Mouse (Mus musculus) heart, adult 2 months (tissue): Measurements from ENCODE around the gene Sgk1. TPM values are rescaled to one million over a fixed set of nuclear protein-coding genes. Genes with fewer than 3 reads are reported as not detected.

Experiments
- DNase-seq, 2 experiments: peaks; one replicate each; pipeline ENCODE4 v3.0.0; 2021
- H3K27ac ChIP-seq: fragments of 200-600 bp; 2 replicates; pipeline ENCODE4 v1.8.1; 2022
- H3K27me3 ChIP-seq: fragments of 200-500 bp; 2 replicates; pipeline ENCODE4 v1.6.1; 2012; ENCODE audit warnings: mild to moderate bottlenecking, low read length, inconsistent platforms, mixed read lengths; ENCODE audit not compliant: control insufficient read depth, insufficient read depth
- H3K36me3 ChIP-seq: fragments of 200-500 bp; 2 replicates; pipeline ENCODE4 v1.6.1; 2012; ENCODE audit warnings: low read length, inconsistent platforms; ENCODE audit not compliant: control insufficient read depth, insufficient read depth
- H3K4me1 ChIP-seq: fragments of 200-500 bp; 2 replicates; pipeline ENCODE4 v1.6.1; 2011; ENCODE audit warnings: low read length; ENCODE audit not compliant: control insufficient read depth, insufficient read depth
- H3K4me3 ChIP-seq: fragments of 200-600 bp; 2 replicates; pipeline ENCODE4 v1.8.1; 2022
- H3K79me2 ChIP-seq: fragments of 200-500 bp; replicated peaks from 2 replicates; pipeline ENCODE4 v1.6.1; 2012; ENCODE audit warnings: mild to moderate bottlenecking, inconsistent platforms, low read length, moderate library complexity, mixed read lengths; ENCODE audit not compliant: control insufficient read depth, insufficient read depth
- H3K9ac ChIP-seq: fragments of 200-500 bp; 2 replicates; pipeline ENCODE4 v1.6.1; 2012; ENCODE audit warnings: low read depth, mild to moderate bottlenecking, control low read depth, inconsistent platforms, low read length, mixed read lengths
- CTCF ChIP-seq: fragments of 200-600 bp; IDR thresholded peaks from 2 replicates; pipeline ENCODE4 v1.8.1; 2022; ENCODE audit warnings: antibody characterized with exemption, mild to moderate bottlenecking, moderate library complexity
- EP300 ChIP-seq: fragments of 200-500 bp; IDR thresholded peaks from 2 replicates; pipeline ENCODE4 v1.6.1; 2011; ENCODE audit warnings: low read depth, low read length, control low read depth; ENCODE audit not compliant: insufficient read depth
- POLR2A ChIP-seq: fragments of 200-500 bp; IDR thresholded peaks from 2 replicates; pipeline ENCODE4 v1.6.1; 2011; ENCODE audit warnings: mild to moderate bottlenecking, low read depth, low read length, control low read depth; ENCODE audit not compliant: insufficient read depth
- WGBS: fragments of 180-500 bp; shearing (Covaris S2); methylation state at CpG from one replicate; pipeline ENCODE4 v1.1.7; 2018; 5-methylcytosine and 5-hydroxymethylcytosine counted together
- intact Hi-C: fragments of 180-260 bp; cut with DNase I; formaldehyde crosslinking; loops from one replicate; pipeline ENCODE4 v1.15.1; 2025
- polyA plus RNA-seq: library from polyadenylated mRNA; depleted of rRNA; stranded (reverse); fragments of >200 nt; gene quantifications from 2 replicates; pipeline ENCODE4 v1.2.3, GENCODE M21; 2012
- total RNA-seq, 2 experiments: library from RNA; stranded (reverse); gene quantifications; 2 replicates each; pipeline ENCODE4 v1.2.3; 2021

Gene Sgk1
- total and polyA plus RNA-seq, 3 experiments, result 31.9 to 89.1 (median 64.7) TPM

DNA sequence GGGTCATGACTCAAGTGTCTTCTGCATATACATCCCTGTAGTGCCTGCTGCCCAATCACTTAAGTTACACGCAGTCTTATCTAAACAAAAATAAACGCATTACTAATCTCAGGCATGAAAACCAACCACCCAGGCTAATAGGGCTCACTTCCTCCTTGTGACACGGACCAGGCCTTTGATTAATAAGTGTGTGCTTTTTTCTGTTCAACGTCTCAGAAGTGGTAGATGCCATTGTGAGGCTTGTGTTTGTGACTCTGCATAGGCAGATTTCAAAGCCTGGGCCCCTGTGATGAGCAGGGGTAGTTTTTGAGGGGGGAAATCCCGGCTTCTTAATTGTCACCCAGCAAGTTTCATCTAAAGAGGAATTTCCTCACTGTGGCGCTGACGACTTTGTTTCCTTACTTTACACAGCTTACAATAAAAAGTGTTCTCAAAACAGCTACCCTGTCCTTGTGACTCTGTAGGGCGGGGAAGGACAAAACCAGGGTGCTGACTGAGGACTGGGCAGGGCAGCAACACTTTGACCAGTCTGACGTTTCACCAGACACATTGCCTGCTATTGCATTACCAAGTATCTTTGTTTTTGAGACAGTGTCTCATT lies 64.9 kb downstream of the Sgk1 start:
- Histone ChIP-seq H3K79me2 (no peaks in the 10 kb centered on the region), H3K36me3 (peaks cover 1% of the 10 kb centered on the region; the same call in 1 of the 2 replicates), H3K27me3 (no peaks in the 10 kb centered on the region), H3K27ac (no peak overlapping the region; the same call in 1 of the 2 replicates), H3K4me1 (no peaks in the 10 kb centered on the region), H3K9ac (no peak overlapping the region), H3K4me3 (no peak overlapping the region)
- WGBS, result 37% methylated on average over 9 of the region's 9 CpGs
- intact Hi-C loops, result no loop called here
- no peak for TF ChIP-seq POLR2A
- TF ChIP-seq CTCF, result no peak
- no peak for TF ChIP-seq EP300
- peak in 1 of 2 experiments; percentile 9 for DNase-seq

DNA sequence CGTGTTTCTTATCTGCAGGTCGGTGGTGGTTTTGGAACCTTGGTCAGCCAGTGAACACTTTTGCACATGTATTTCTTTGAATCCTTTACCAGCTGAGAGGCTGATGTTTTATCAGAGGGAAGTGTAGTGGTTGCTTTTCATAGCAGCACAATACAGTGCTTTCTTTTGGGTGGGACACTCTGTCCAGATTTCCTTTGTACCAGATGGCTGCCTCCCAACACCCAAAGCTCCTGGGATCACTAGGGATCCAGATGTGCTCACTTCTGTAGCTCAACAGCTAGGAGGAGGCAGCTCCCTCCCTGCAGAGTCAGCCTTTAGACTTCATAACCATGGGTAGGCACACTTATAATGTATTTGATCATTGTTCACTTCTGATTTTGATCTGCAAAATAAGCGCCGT lies 70.5 kb downstream of the Sgk1 start:
- TF ChIP-seq EP300 (peak; percentile 98), CTCF (peak; percentile 53), POLR2A (peak; percentile 60; the same call in 1 of the 2 replicates)
- intact Hi-C loops, result loop anchor here (1.0 kb wide), 6 partner anchors 39 to 407 kb away; no protein-coding TSS in a partner anchor
- 42% methylated on average over 4 of the region's 4 CpGs for WGBS
- DNase-seq, result peak; percentile 64 to 76
- no peaks in the 10 kb centered on the region for H3K79me2 ChIP-seq
- no peaks in the 10 kb centered on the region for H3K27me3 ChIP-seq
- H3K9ac ChIP-seq, result no peak overlapping the region
- peaks cover 1% of the 10 kb centered on the region; the same call in 1 of the 2 replicates for H3K36me3 ChIP-seq
- H3K4me1 ChIP-seq, result no peaks in the 10 kb centered on the region; the same call in 1 of the 2 replicates
- peak overlapping the region; percentile 64 for H3K27ac ChIP-seq
- no peak overlapping the region for H3K4me3 ChIP-seq

DNA sequence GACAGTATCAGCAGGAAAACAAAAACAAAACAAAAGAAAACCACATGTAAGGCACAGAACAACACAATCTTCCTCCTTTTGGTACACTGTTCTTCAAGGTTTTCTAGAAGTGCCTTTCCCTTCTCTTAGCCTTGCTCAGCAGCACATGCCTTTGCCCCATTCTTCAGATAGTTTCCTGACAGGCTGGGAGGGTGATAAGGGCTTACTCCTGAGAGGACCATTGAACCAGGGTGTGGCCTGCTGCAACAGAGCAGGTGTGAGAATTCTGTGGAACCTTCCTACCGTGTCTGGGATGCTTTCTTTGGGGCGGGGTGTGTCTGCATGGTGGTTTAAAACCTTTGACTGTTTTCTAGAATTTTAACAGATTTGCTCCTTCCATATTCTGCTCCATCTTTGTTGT lies 79.1 kb downstream of the Sgk1 start:
- DNase-seq, result no peak
- WGBS, result 69% methylated on average over 2 of the region's 2 CpGs
- Histone ChIP-seq H3K79me2 (no peaks in the 10 kb centered on the region), H3K9ac (no peak overlapping the region), H3K36me3 (no peaks in the 10 kb centered on the region), H3K4me3 (no peak overlapping the region), H3K4me1 (no peaks in the 10 kb centered on the region; the same call in none of the 2 replicates), H3K27me3 (no peaks in the 10 kb centered on the region), H3K27ac (no peak overlapping the region)
- no peak for TF ChIP-seq EP300
- TF ChIP-seq CTCF, result no peak
- intact Hi-C loops, result no loop called here

DNA sequence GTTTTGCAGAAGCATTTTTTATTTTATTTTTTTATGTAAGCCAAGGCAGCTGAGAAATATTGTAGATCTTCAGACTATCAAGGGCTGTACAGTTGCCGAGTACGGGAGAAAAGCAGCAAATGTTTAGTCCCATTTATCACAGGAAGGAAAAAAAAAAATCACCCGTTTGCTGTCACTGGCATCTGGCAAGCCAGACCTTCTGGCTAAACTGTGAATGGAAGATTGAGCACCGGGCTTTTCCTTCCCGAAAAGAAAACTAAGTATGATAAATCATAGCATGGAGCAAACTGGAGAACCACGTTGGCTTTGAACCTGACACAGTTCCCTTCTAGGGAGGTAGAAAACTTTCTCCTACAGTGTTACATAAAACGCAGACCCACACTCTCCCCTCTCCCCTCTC lies 81.0 kb downstream of the Sgk1 start:
- TF ChIP-seq POLR2A (no peak), EP300 (no peak), CTCF (no peak)
- no peaks in the 10 kb centered on the region for H3K36me3 ChIP-seq
- no peaks in the 10 kb centered on the region; the same call in none of the 2 replicates for H3K4me1 ChIP-seq
- H3K27ac ChIP-seq, result no peak overlapping the region
- 29% methylated on average over 7 of the region's 7 CpGs for WGBS
- intact Hi-C loops, result no loop called here
- H3K79me2 ChIP-seq, result no peaks in the 10 kb centered on the region
- H3K9ac ChIP-seq, result no peak overlapping the region
- no peak overlapping the region for H3K4me3 ChIP-seq
- no peak for DNase-seq
- no peaks in the 10 kb centered on the region for H3K27me3 ChIP-seq

DNA sequence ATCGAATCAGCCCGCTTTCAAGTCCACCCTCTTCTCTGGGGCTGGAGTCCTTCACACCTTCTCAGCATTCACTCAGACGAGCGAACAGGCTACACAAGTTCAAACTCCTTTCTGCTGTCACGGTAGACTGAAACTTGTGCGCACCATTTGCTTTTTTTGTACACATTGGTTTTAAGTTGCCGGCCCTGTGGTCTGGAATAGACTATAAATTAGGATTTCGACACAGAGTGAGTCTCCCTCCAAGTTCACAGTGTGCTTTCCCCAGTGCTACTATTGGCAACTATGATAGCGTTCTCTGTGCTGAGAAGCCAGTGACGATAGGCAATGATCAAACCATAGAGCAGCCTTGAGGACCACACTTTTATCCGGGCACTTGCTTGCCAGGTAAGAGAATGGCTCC lies 91.7 kb downstream of the Sgk1 start:
- 89% methylated on average over 11 of the region's 11 CpGs for WGBS
- H3K79me2 ChIP-seq, result no peaks in the 10 kb centered on the region
- no peak for DNase-seq
- no peak overlapping the region for H3K27ac ChIP-seq
- no peaks in the 10 kb centered on the region for H3K36me3 ChIP-seq
- TF ChIP-seq EP300, result no peak
- TF ChIP-seq CTCF, result no peak
- no peak for TF ChIP-seq POLR2A
- intact Hi-C loops, result no loop called here
- H3K4me1 ChIP-seq, result peaks cover 2% of the 10 kb centered on the region
- no peak overlapping the region for H3K9ac ChIP-seq
- H3K4me3 ChIP-seq, result no peak overlapping the region
- H3K27me3 ChIP-seq, result no peaks in the 10 kb centered on the region

DNA sequence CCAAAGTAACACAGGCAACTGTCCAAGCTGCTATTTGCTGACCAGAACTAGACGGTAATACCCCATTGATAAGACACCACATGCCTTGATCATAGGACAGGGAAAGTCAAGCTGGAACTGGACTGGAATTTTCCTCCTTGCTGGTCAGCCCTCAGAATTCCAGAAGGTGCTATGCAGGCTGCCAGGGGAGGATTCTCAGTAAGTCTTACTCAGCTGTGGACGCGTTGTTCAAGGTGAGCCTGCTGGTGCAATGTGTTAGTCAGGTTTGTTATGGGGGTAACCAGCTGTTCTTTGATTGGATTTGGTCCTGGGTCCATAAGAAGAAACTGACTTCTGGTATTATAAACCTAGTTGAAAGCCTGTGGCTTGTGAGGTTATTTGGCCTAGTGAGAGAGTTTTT lies 92.8 kb downstream of the Sgk1 start:
- Histone ChIP-seq H3K27me3 (no peaks in the 10 kb centered on the region), H3K4me3 (no peak overlapping the region), H3K4me1 (peaks cover 2% of the 10 kb centered on the region), H3K27ac (no peak overlapping the region), H3K36me3 (no peaks in the 10 kb centered on the region), H3K79me2 (no peaks in the 10 kb centered on the region), H3K9ac (no peak overlapping the region)
- intact Hi-C loops, result no loop called here
- no peak for DNase-seq
- no peak for TF ChIP-seq POLR2A
- TF ChIP-seq CTCF, result no peak
- no peak for TF ChIP-seq EP300
- WGBS, result 58% methylated on average over 3 of the region's 3 CpGs
